Mouse (Mus musculus): Measurements from ENCODE around the gene Klf7.

- TF ChIP-seq CTCF (IDR thresholded peaks at IDR 0.05; ENCODE audit: control insufficient read depth, insufficient read depth, insufficient read length) (no peak), FOSL1 (IDR thresholded peaks at IDR 0.05; ENCODE audit: insufficient read depth, low read length, poor library complexity, severe bottlenecking) (no peak), MYOG (IDR thresholded peaks at IDR 0.05; ENCODE audit: control insufficient read depth, extremely low read depth, insufficient read length) (no peak), USF1 (IDR thresholded peaks at IDR 0.05; ENCODE audit: low read depth) (no peak), MAX (IDR thresholded peaks at IDR 0.05) (no peak), MYOD1 (IDR thresholded peaks at IDR 0.05; ENCODE audit: control insufficient read depth, insufficient read length, low read depth) (no peak)
Observed at GRCm38 (mm10) chr1:64037800-64038199, 84.3 kb downstream of the Klf7 start.

All from C2C12 (cell line).